Mouse (Mus musculus): ENCODE data around the gene Frmd7. TPM values are rescaled to one million over a fixed set of nuclear protein-coding genes. Genes with fewer than 3 reads are reported as not detected.

Gene Frmd7
- polyA plus RNA-seq, 1 experiment = not detected

- no peak for TF ChIP-seq GATA1 (IDR thresholded peaks at IDR 0.05; ENCODE audit: low read length)
These were observed 23.8 kb downstream of the Frmd7 start for GRCm38 (mm10) chrX:50918754-50919153.

GRCm38 (mm10) chrX:50917389-50917788 is 25.1 kb downstream of the Frmd7 start:
- TF ChIP-seq GATA1 (IDR thresholded peaks at IDR 0.05; ENCODE audit: low read length) = no peak

- no peak for TF ChIP-seq GATA1 (IDR thresholded peaks at IDR 0.05; ENCODE audit: low read length)
These were observed 32.6 kb downstream of the Frmd7 start for GRCm38 (mm10) chrX:50909915-50910314.

- TF ChIP-seq GATA1 (IDR thresholded peaks at IDR 0.05; ENCODE audit: low read length) = no peak
These were observed 39.0 kb downstream of the Frmd7 start for GRCm38 (mm10) chrX:50903497-50903896.

- TF ChIP-seq GATA1 (IDR thresholded peaks at IDR 0.05; ENCODE audit: low read length) = no peak
These were observed 54.5 kb downstream of the Frmd7 start for GRCm38 (mm10) chrX:50887999-50888398.

GRCm38 (mm10) chrX:50874246-50875002 is 68.1 kb downstream of the Frmd7 start:
- no peak for TF ChIP-seq GATA1 (IDR thresholded peaks at IDR 0.05; ENCODE audit: low read length)

GRCm38 (mm10) chrX:50864734-50865133 is 77.8 kb downstream of the Frmd7 start:
- TF ChIP-seq GATA1 (IDR thresholded peaks at IDR 0.05; ENCODE audit: low read length) = no peak

GRCm38 (mm10) chrX:50863771-50864170 is 78.7 kb downstream of the Frmd7 start:
- TF ChIP-seq GATA1 (IDR thresholded peaks at IDR 0.05; ENCODE audit: low read length) = no peak

- TF ChIP-seq GATA1 (IDR thresholded peaks at IDR 0.05; ENCODE audit: low read length) = no peak
These were observed 91.9 kb downstream of the Frmd7 start for GRCm38 (mm10) chrX:50850428-50851184.

Other genes starting within 250 kb of the Frmd7 start
- gene Stk26, start 101.7 kb downstream of the Frmd7 start, polyA plus RNA-seq (2012) = not detected in 2 replicates
- gene Rap2c, start 75.3 kb upstream of the Frmd7 start, polyA plus RNA-seq (2012) = 0.93 and 1.3 TPM in 2 replicates